Mouse (Mus musculus): ENCODE data around the gene Lrig1. TPM values are rescaled to one million over a fixed set of nuclear protein-coding genes. Genes with fewer than 3 reads are reported as not detected.
"Not testable (repeated sequence)": the region's sequence is repeated elsewhere in the genome, so short reads cannot be mapped to it uniquely, and the experiment has no call there.

Gene Lrig1
- polyA plus RNA-seq, 1 experiment: 7.4 TPM

- H3K4me1 ChIP-seq (ENCODE audit: control insufficient read depth, insufficient read depth, insufficient read length): no peaks in the 10 kb centered on the region
- H3K4me3 ChIP-seq (ENCODE audit: extremely low read depth, insufficient read depth, insufficient read length): no peak overlapping the region
- no peaks in the 10 kb centered on the region for H3K27me3 ChIP-seq (ENCODE audit: control insufficient read depth, insufficient read depth, low read length)
- WGBS: 90% methylated on average over 9 of the region's 9 CpGs
- H3K27ac ChIP-seq (ENCODE audit: insufficient read depth, low read length): no peak overlapping the region
- DNase-seq (ENCODE audit: low read depth in 1 of 2, low spot score in 2 of 2): no peak
- peaks cover 4% of the 10 kb centered on the region; the same call in 1 of the 2 replicates for H3K36me3 ChIP-seq (ENCODE audit: control insufficient read depth, insufficient read depth, low read length)
- TF ChIP-seq POLR2A (IDR thresholded peaks at IDR 0.05; ENCODE audit: low read depth, low read length): no peak
- no peak for TF ChIP-seq CTCF (IDR thresholded peaks at IDR 0.05; ENCODE audit: extremely low read depth, insufficient read depth, insufficient read length, insufficient replicate concordance)
These were observed 124.3 kb downstream of the Lrig1 start for GRCm38 (mm10) chr6:94575526-94576166.

- Histone ChIP-seq H3K36me3 (ENCODE audit: control insufficient read depth, insufficient read depth, low read length) (no peaks in the 10 kb centered on the region), H3K27ac (ENCODE audit: insufficient read depth, low read length) (no peak overlapping the region), H3K4me3 (ENCODE audit: extremely low read depth, insufficient read depth, insufficient read length) (no peak overlapping the region), H3K4me1 (ENCODE audit: control insufficient read depth, insufficient read depth, insufficient read length) (no peaks in the 10 kb centered on the region), H3K27me3 (ENCODE audit: control insufficient read depth, insufficient read depth, low read length) (no peaks in the 10 kb centered on the region)
- TF ChIP-seq CTCF (IDR thresholded peaks at IDR 0.05; ENCODE audit: extremely low read depth, insufficient read depth, insufficient read length, insufficient replicate concordance) (no peak), POLR2A (IDR thresholded peaks at IDR 0.05; ENCODE audit: low read depth, low read length) (no peak)
- no peak for DNase-seq (ENCODE audit: low read depth in 1 of 2, low spot score in 2 of 2)
- WGBS: 87% methylated on average over 2 of the region's 2 CpGs
These were observed 131.9 kb downstream of the Lrig1 start for GRCm38 (mm10) chr6:94568040-94568439.

- Histone ChIP-seq H3K4me3 (ENCODE audit: extremely low read depth, insufficient read depth, insufficient read length) (no peak overlapping the region), H3K4me1 (ENCODE audit: control insufficient read depth, insufficient read depth, insufficient read length) (no peaks in the 10 kb centered on the region), H3K27ac (ENCODE audit: insufficient read depth, low read length) (no peak overlapping the region), H3K36me3 (ENCODE audit: control insufficient read depth, insufficient read depth, low read length) (no peaks in the 10 kb centered on the region), H3K27me3 (ENCODE audit: control insufficient read depth, insufficient read depth, low read length) (no peaks in the 10 kb centered on the region)
- 83% methylated on average over 2 of the region's 2 CpGs for WGBS
- no peak for TF ChIP-seq CTCF (IDR thresholded peaks at IDR 0.05; ENCODE audit: extremely low read depth, insufficient read depth, insufficient read length, insufficient replicate concordance)
- TF ChIP-seq POLR2A (IDR thresholded peaks at IDR 0.05; ENCODE audit: low read depth, low read length): no peak
- DNase-seq (ENCODE audit: low read depth in 1 of 2, low spot score in 2 of 2): no peak
These were observed 134.2 kb downstream of the Lrig1 start for GRCm38 (mm10) chr6:94565766-94566165.

- 80% methylated on average over 8 of the region's 8 CpGs for WGBS
- Histone ChIP-seq H3K4me1 (ENCODE audit: control insufficient read depth, insufficient read depth, insufficient read length) (no peaks in the 10 kb centered on the region), H3K27ac (ENCODE audit: insufficient read depth, low read length) (no peak overlapping the region), H3K4me3 (ENCODE audit: extremely low read depth, insufficient read depth, insufficient read length) (no peak overlapping the region), H3K27me3 (ENCODE audit: control insufficient read depth, insufficient read depth, low read length) (no peaks in the 10 kb centered on the region), H3K36me3 (ENCODE audit: control insufficient read depth, insufficient read depth, low read length) (no peaks in the 10 kb centered on the region)
- TF ChIP-seq CTCF (IDR thresholded peaks at IDR 0.05; ENCODE audit: extremely low read depth, insufficient read depth, insufficient read length, insufficient replicate concordance) (no peak), POLR2A (IDR thresholded peaks at IDR 0.05; ENCODE audit: low read depth, low read length) (no peak)
- no peak for DNase-seq (ENCODE audit: low read depth in 1 of 2, low spot score in 2 of 2)
These were observed 136.6 kb downstream of the Lrig1 start for GRCm38 (mm10) chr6:94563203-94563940.

- WGBS: 86% methylated on average over 1 of the region's 1 CpGs
- no peak for TF ChIP-seq POLR2A (IDR thresholded peaks at IDR 0.05; ENCODE audit: low read depth, low read length)
- no peak for TF ChIP-seq CTCF (IDR thresholded peaks at IDR 0.05; ENCODE audit: extremely low read depth, insufficient read depth, insufficient read length, insufficient replicate concordance)
- no peaks in the 10 kb centered on the region for H3K36me3 ChIP-seq (ENCODE audit: control insufficient read depth, insufficient read depth, low read length)
- H3K4me3 ChIP-seq (ENCODE audit: extremely low read depth, insufficient read depth, insufficient read length): no peak overlapping the region
- H3K4me1 ChIP-seq (ENCODE audit: control insufficient read depth, insufficient read depth, insufficient read length): no peaks in the 10 kb centered on the region
- no peak overlapping the region for H3K27ac ChIP-seq (ENCODE audit: insufficient read depth, low read length)
- DNase-seq (ENCODE audit: low read depth in 1 of 2, low spot score in 2 of 2): no peak
- no peaks in the 10 kb centered on the region for H3K27me3 ChIP-seq (ENCODE audit: control insufficient read depth, insufficient read depth, low read length)
These were observed 138.6 kb downstream of the Lrig1 start for GRCm38 (mm10) chr6:94561346-94561745.

GRCm38 (mm10) chr6:94560896-94561295, 139.1 kb downstream of the Lrig1 start:
- no peak overlapping the region for H3K27ac ChIP-seq (ENCODE audit: insufficient read depth, low read length)
- H3K36me3 ChIP-seq (ENCODE audit: control insufficient read depth, insufficient read depth, low read length): no peaks in the 10 kb centered on the region
- TF ChIP-seq CTCF (IDR thresholded peaks at IDR 0.05; ENCODE audit: extremely low read depth, insufficient read depth, insufficient read length, insufficient replicate concordance) (no peak), POLR2A (IDR thresholded peaks at IDR 0.05; ENCODE audit: low read depth, low read length) (no peak)
- no peaks in the 10 kb centered on the region for H3K27me3 ChIP-seq (ENCODE audit: control insufficient read depth, insufficient read depth, low read length)
- no peak overlapping the region for H3K4me3 ChIP-seq (ENCODE audit: extremely low read depth, insufficient read depth, insufficient read length)
- no peaks in the 10 kb centered on the region for H3K4me1 ChIP-seq (ENCODE audit: control insufficient read depth, insufficient read depth, insufficient read length)
- DNase-seq (ENCODE audit: low read depth in 1 of 2, low spot score in 2 of 2): no peak
- WGBS: 89% methylated on average over 1 of the region's 1 CpGs

- not testable (repeated sequence) for H3K36me3 ChIP-seq (ENCODE audit: control insufficient read depth, insufficient read depth, low read length); DNase-seq (ENCODE audit: low read depth in 1 of 2, low spot score in 2 of 2); H3K27ac ChIP-seq (ENCODE audit: insufficient read depth, low read length); H3K4me3 ChIP-seq (ENCODE audit: extremely low read depth, insufficient read depth, insufficient read length); H3K4me1 ChIP-seq (ENCODE audit: control insufficient read depth, insufficient read depth, insufficient read length); H3K27me3 ChIP-seq (ENCODE audit: control insufficient read depth, insufficient read depth, low read length)
- 92% methylated on average over 1 of the region's 1 CpGs for WGBS
These were observed 141.4 kb downstream of the Lrig1 start for GRCm38 (mm10) chr6:94558603-94559002.

Other genes starting within 250 kb of the Lrig1 start
- gene Slc25a26, start 199.8 kb downstream of the Lrig1 start, polyA plus RNA-seq (2012; rRNA removed): 4.8 and 7.6 TPM in 2 replicates

Data from spleen, adult 2 months (tissue).